Mouse (Mus musculus) skeletal muscle tissue, postnatal 0 days (tissue): ENCODE data around the gene Trim10. TPM values are rescaled to one million over a fixed set of nuclear protein-coding genes. Genes with fewer than 3 reads are reported as not detected.

ENCODE experiments used
- polyA plus RNA-seq: library from polyadenylated mRNA; unstranded; fragments of >200 nt; fragmentation: Nextera tagmentation; extraction: Ambion mirVana; gene quantifications from 2 replicates; pipeline ENCODE4 v1.2.1, GENCODE M21; 2015

Trim10 gene
- 0.22 and 0.37 TPM in 2 replicates for polyA plus RNA-seq

DNA sequence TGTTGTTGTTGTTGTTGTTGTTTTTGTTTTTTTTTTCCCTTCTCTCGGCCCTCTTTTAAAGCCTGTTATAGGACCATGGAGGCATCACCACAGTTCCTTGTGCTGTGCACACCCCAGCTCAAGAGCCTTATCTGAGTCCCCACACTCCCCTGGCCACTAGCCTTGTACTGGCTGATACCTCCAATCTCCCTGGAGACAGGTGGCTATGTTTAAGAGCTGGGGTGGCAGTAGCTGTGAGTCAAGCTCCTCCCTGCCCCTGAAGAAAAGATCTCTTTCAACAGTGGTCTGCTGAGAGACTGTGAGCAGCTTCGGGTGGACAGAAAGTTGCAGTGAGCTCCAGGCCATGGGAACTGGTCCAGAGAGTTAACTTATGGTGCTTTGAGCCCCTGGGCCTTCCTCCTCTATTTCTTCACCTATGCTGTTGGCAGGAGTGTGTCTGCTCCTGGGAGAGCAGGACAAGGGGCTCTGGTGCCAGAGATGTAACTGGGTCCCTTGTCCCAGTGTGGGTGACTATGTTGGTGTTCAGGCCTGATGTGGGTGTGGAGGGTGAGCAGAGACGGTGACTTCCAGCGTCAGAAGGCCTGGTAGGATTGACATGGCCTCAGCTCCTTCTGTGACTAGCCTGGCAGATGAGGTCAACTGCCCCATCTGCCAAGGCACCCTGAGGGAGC, at the start of gene Trim10:
Gene Trim10 (plus strand): TSS at position 291 of the 671 bp plus-strand sequence.

DNA sequence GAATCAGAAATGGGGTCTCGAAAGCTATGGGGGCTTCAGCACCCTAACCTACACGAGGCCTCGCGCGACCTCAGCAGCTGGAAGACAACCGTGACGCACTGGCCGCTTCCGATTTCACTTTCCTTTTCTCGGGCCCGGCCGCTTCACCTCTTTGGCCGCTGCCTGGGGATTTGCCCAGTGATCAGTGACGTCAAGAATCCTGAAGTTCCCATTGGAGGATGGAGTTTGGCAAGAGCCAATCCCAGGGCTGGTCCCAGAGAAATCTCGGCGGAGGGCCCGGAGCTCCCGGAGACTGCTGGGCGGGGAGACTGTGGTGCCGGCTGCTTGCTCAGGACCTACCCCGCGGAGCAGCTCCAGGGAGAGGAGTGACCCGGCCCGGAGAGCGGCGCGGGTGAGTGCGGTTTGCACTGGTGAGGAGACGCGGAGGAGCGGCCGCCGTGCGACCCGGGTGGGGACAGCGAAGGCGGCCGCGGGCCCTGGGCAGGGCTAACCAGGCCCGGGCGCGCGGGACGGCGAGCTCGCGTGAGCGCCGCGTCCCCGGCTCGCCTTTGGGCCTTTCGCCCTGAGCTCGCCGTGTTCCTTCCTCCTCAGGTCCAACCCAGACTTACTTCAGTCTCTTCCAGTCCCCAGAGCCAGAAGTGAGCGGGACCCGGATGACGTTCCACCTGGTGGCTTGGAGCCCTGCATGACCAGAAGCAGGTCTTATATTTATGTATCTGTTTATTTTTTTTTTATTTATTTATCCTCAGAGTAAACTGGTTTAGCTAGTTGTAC, 32.3 kb upstream of the Trim10 start, which contains the start of gene Trim26:
Gene Trim26 (plus strand): TSS at position 261 of the 774 bp plus-strand sequence.

DNA sequence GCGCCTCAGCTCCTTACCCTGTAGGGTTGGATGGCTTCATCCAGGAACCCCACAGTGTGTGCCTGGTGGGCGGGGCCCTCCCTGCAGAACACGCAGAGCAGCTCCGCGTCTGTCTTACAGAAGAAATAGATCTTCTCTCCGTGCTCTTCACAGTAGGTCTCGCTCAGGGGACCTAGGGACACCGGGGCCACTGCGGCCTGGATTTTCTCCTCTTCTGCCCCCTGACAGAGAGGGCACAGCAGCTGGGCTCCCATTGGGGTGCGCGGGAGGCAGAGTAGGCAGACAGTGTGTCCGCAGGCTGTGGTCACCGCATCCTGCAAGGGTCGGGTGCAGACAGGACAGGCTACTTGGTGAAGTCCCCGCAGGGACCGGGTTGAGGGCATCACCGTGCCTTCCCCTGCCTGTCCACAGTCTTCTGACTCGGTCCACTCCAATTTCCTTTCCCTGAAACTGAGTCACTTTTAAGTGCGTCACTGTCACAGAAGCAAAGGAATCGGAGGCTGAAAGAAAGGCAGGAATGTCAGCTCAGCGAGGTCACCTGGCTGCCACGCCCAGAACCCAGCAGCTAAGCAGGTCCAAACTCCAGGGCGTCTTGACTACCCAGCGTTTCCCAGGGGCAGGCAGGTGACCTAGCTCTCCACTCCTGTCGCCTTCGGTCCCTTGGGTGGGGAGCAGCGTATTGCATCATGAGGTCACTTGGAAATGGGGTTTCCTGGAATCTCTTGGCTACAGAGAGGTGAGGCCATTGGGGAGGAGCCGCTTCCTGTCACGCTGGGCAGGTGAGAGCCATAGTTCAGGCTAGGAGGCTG, 2.5 kb upstream of the Trim10 start, which contains the start of gene Trim15:
Gene Trim15 (minus strand): TSS at position 492 of the 809 bp plus-strand sequence.

DNA sequence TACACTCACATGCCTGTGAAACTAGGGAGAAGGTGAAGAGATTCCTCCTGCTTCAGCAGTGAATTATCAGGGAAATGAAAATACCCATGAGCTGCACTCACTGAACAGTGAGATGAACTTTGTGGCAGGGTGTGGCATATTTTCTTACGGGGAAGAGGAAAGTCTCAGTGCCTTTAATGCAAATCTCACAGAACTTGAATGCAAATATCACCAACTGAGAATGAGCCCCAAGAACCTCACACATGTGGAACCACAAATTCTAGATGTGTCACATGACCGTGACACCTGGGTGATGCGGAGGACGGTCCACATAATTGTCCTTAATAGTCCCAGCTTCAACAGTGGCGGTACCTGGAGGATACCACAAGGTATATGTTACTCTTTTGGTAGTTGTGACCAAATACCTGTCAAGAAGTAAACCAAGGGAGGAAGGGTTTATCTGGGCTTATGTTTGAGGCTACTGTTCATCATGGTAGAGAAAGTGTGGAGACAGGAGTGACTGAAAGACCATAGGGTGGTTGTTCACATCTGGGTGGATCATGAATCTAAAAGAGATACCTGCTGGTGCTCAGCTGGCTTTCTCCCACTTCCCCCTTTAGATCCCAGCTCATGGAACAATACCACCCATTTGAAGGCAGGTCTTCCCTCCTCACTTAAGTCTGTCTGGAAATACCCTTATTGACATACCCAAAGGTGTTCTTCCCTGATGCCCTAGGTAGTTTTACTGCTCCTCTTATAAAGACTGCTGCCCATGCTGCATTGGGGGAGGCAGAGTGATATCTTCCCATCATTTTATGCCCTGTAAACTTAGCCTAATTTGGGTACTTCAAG, 20.9 kb downstream of the Trim10 start, which contains the start of gene Trim40:
Gene Trim40 (minus strand): TSS at position 51 of the 831 bp plus-strand sequence.

DNA sequence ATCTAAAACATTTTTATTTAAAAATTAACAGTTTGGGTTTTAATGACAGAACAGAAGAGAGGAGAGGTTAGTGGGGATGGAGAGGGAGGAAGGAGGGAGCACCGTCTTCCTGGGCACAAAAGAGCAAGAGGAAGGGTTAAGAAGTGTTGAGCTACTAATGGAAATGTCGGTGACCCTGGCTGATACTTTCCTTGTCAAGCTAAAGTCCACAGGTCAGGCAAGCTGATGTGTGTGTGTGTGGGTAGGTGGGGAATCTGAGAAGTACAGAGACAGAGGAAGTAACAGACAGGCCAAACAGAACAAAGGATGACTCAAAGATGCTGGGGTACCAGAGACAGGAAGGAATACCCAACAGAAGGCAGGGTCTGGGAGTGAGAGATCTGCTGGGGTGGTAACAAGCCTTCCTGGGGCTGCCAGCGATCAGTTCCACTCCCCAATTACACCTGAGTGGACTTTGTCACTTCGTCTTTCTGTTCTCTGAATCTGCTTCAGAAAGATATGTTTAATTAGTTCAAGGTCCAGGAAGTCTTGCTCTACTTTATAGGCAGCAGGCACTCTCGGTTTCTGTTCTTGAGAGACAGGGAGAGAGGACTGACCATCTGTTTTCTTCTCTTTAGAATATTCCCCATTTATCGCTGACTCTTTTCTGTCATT, 28.3 kb downstream of the Trim10 start, which contains the start of gene Trim31:
Gene Trim31 (plus strand): TSS at position 567 of the 654 bp plus-strand sequence.

Other genes with a start within 250 kb of the Trim10 start
- gene H2-M9, start 226.9 kb upstream of the Trim10 start, polyA plus RNA-seq: 0.26 and 0.56 TPM in 2 replicates
- gene H2-M1, start 197.4 kb upstream of the Trim10 start, polyA plus RNA-seq: not detected in 2 replicates
- not detected in 2 replicates for gene H2-M10.5, start 96.7 kb upstream of the Trim10 start, polyA plus RNA-seq
- not detected in 2 replicates for gene H2-M10.6, start 57.4 kb upstream of the Trim10 start, polyA plus RNA-seq
- 19.3 and 19.5 TPM in 2 replicates for gene Trim26, start 32.4 kb upstream of the Trim10 start, polyA plus RNA-seq
- gene Trim15, start 2.4 kb upstream of the Trim10 start, polyA plus RNA-seq: 0.07 TPM in 1 of 2 replicates, not detected in the other
- gene Trim40, start 20.5 kb downstream of the Trim10 start, polyA plus RNA-seq: not detected in 2 replicates
- gene Trim31, start 28.5 kb downstream of the Trim10 start, polyA plus RNA-seq: not detected in 2 replicates
- gene Rnf39, start 73.3 kb downstream of the Trim10 start, polyA plus RNA-seq: 0.73 and 1.4 TPM in 2 replicates
- 77.5 and 78.4 TPM in 2 replicates for gene Ppp1r11, start 82.2 kb downstream of the Trim10 start, polyA plus RNA-seq
- 37.6 and 40.9 TPM in 2 replicates for gene Znrd1, start 89.0 kb downstream of the Trim10 start, polyA plus RNA-seq
- gene Znrd1as, start 89.0 kb downstream of the Trim10 start, polyA plus RNA-seq: 7.9 and 10.3 TPM in 2 replicates
- gene 2410137M14Rik, start 111.7 kb downstream of the Trim10 start, polyA plus RNA-seq: not detected in 2 replicates
- gene H2-M5, start 120.0 kb downstream of the Trim10 start, polyA plus RNA-seq: 0.15 TPM in 2 replicates
- gene Zfp57, start 131.6 kb downstream of the Trim10 start, polyA plus RNA-seq: 9.7 and 11.0 TPM in 2 replicates
- gene Mog, start 153.8 kb downstream of the Trim10 start, polyA plus RNA-seq: not detected in 2 replicates
- gene Gabbr1, start 176.4 kb downstream of the Trim10 start, polyA plus RNA-seq: 3.8 and 4.6 TPM in 2 replicates
- not detected in 2 replicates for gene Olfr90, start 218.9 kb downstream of the Trim10 start, polyA plus RNA-seq
- not detected in 2 replicates for gene Olfr91, start 228.7 kb downstream of the Trim10 start, polyA plus RNA-seq